Mouse (Mus musculus) CH12F3 (cell line): ENCODE results near the gene Cytl1.

Source experiments
- in situ Hi-C: fragments of 300-500 bp; cut with MboI; formaldehyde crosslinking; loops from 2 replicates; pipeline ENCODE4 v1.14.3; 2020; ENCODE audit warnings: low sequenced_read_pairs

The Cytl1 gene

DNA sequence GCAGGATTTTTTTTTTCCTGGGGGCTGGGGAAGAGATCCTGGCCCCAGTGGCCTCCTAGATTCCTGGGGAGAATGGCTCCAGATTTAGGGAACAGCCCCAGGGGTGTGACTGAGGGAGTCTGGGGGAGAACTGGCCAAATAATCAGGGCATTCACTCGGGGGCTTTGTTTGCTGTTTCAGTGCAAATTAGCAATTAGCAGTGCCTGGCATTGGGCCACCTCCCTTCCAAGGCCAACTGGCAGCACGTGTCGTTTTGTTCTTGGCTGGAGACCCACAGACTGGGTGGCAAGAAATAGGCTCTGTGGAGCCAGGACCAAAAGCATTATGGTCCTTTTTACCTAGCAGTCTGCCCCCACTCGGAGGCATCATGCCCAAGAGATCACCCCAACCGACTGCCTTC lies 33.7 kb downstream of the Cytl1 start:
- in situ Hi-C loops, result no loop called here

GRCm38 (mm10) chr5:37770870-37771269 lies 35.6 kb downstream of the Cytl1 start:
- in situ Hi-C loops, result no loop called here

GRCm38 (mm10) chr5:37774011-37774410 lies 38.7 kb downstream of the Cytl1 start:
- in situ Hi-C loops, result no loop called here

DNA sequence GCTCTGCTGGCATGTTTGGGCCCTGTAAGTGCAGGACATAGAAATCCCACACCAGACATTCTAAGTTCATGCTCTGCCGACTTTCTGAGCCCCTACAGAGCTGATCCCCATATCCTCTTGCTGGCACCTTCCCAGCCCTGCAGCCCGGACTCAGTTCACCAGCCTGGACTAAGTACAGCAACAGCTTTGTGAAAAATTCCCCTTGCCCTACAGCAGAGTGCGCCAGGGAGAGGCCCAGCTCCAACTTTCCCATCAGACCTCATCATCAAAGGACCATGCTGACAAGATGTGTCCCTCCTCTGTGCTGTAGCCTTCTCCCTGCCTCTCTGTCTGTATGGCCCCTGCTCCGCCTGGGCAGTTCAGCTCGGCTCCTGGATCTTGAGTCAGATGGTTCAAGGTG lies 40.4 kb downstream of the Cytl1 start:
- in situ Hi-C loops, result no loop called here

GRCm38 (mm10) chr5:37783306-37783705 lies 48.0 kb downstream of the Cytl1 start:
- in situ Hi-C loops, result no loop called here

DNA sequence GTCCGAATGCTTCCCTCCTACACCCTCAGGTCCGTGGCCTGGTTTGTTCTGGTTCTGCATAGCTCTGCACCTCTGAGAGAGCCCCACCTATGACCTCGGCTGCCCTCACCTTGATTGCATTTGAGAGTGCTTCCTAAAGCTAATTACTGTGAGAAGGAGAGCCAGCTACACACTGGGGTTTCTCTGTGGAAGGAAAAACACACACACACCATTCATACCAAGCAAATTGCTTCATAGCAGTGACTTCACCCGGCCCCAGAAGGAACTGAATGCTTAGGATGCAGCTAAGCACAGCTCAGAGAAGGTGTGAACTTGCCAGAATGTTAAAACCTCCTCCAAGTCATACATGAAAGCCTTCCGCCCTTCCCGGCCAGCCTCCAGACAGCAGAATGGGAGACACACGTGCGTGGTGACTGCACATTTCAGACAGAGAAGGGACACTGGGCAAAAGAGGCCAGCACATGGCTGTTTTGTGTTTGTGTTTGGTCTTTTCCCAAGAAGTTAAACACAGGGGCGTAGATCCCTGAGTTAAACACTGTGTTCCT lies 49.6 kb downstream of the Cytl1 start:
- in situ Hi-C loops, result no loop called here
